Mouse (Mus musculus) hindlimb bud, embryonic 11.5 days (tissue): ENCODE results near the gene Gpr21.

Source experiments
- DNase-seq: peaks from one replicate; pipeline ENCODE4 v3.0.0-alpha.2; 2012; ENCODE audit warnings: low read depth, low spot score; ENCODE audit errors: extremely low spot score

Gene Gpr21

GRCm38 (mm10) chr2:37569888-37570287, 53.8 kb downstream of the Gpr21 start:
- DNase-seq: no peak
